In the genomic region with DNA sequence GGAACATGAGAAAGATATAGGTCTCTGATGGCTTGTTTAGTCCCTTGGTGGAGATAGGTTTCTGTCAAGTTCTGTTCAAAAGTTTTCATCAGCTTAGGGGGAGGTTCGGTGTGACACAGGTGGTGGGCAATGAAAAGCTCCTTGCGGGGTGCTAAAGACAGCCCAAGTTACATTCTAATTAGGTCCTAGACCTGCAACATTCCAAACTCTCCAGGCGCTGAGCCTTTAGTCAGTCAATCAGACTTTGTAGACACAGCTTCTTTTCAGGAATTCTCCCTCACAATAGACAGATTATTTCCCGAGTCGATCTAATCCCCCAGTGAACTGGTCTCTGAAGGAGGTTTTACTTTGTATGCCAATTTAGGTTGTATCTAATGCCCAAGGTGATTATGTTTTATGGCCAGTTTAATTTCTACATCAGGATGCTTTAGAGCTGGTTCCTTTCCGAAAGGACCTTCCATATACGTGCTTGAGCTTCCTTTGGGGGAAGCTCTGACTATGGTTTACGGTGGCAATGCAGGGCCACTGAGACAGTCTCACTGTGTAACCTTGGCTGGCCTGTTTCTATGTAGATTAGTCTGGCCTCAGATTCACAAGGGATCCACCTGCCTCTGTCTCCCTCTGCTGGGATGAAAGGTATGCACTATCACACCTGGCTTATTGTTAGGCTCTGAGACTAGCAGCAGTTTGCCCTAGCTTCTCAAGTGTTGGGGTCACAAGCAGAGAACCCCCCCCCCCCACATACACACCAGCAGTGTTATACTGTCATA, we compare ENCODE assay signal across 11 mouse cellular contexts. TPM values are rescaled to one million over a fixed set of nuclear protein-coding genes. Genes with fewer than 3 reads are reported as not detected.
A peak's percentile ranks its signal among the peaks of the same experiment; 100 is the strongest.
DNase-seq lines count a peak whose midpoint lies in the region; ATAC-seq and TF ChIP-seq lines count a peak whose summit lies in the region.
"Had no signal": no experiment of that assay in that cellular context is flagged by ENCODE, and none has a peak within 500 bp of the region (broad histone marks: within the 10 kb centered on the region; RNA-seq: fewer than 3 reads in every experiment).

No protein-coding gene starts in this region.

- no peak overlapping the region for H3K4me2 ChIP-seq in forebrain, embryonic 14.5 days (ENCODE audit: low read length)
- H3K4me2 ChIP-seq in forebrain, embryonic 16.5 days (ENCODE audit: low read length) = no peak overlapping the region

- peak; percentile 23; the same call in 1 of the 2 replicates for TF ChIP-seq CTCF in lung, adult 2 months (IDR thresholded peaks at IDR 0.05; ENCODE audit: insufficient read depth, low read length)

- no peaks in the 10 kb centered on the region for H3K9me3 ChIP-seq in forebrain, embryonic 14.5 days (replicated peaks; ENCODE audit: control insufficient read depth, low read length)
- H3K9me3 ChIP-seq in forebrain, embryonic 16.5 days (ENCODE audit: control insufficient read depth, low read length) = no peaks in the 10 kb centered on the region
- H3K9me3 ChIP-seq: G1E had no signal

- H3K36me3 ChIP-seq in forebrain, embryonic 14.5 days (ENCODE audit: control insufficient read depth, insufficient read depth, low read length) = no peaks in the 10 kb centered on the region
- no peaks in the 10 kb centered on the region for H3K36me3 ChIP-seq in forebrain, embryonic 16.5 days (ENCODE audit: control insufficient read depth, insufficient read depth)
- H3K36me3 ChIP-seq: G1E had no signal

- peak; percentile 14 for DNase-seq in forebrain, embryonic 14.5 days (ENCODE audit: low spot score)
- no peak for DNase-seq in lung, adult 2 months
- DNase-seq in lung, postnatal 10 days = no peak
- DNase-seq in R1 (ENCODE audit: low read depth, low spot score) = peak; percentile 98
- peak; percentile 66 for DNase-seq in naive thymus-derived CD4-positive, alpha-beta T cell, adult 2 months (ENCODE audit: low read depth)
- no peak for DNase-seq in adrenal gland, adult 2 months
- DNase-seq in MN1 (ENCODE audit: low spot score) = no peak
- DNase-seq: cerebellum, postnatal 36 days had no signal

- WGBS in forebrain, embryonic 14.5 days = 3% methylated on average over 8 of the region's 8 CpGs
- 3% methylated on average over 8 of the region's 8 CpGs for WGBS in forebrain, embryonic 16.5 days
- WGBS in lung, adult 2 months = 44% methylated on average over 8 of the region's 8 CpGs

- TF ChIP-seq POLR2A in lung, adult 2 months (IDR thresholded peaks at IDR 0.05; ENCODE audit: borderline replicate concordance, extremely low read depth, low read depth, low read length) = no peak

- H3K27me3 ChIP-seq in forebrain, embryonic 14.5 days (replicated peaks; ENCODE audit: control insufficient read depth, insufficient read depth, low read length) = no peaks in the 10 kb centered on the region
- no peaks in the 10 kb centered on the region for H3K27me3 ChIP-seq in forebrain, embryonic 16.5 days (replicated peaks; ENCODE audit: control insufficient read depth, insufficient read depth, low read length)

- H3K9ac ChIP-seq in forebrain, embryonic 14.5 days (ENCODE audit: low read length) = no peak overlapping the region
- no peak overlapping the region for H3K9ac ChIP-seq in forebrain, embryonic 16.5 days (replicated peaks; ENCODE audit: low read depth, low read length)

- H3K4me3 ChIP-seq in forebrain, embryonic 14.5 days (ENCODE audit: low read depth, low read length) = no peak overlapping the region
- H3K4me3 ChIP-seq in forebrain, embryonic 16.5 days (replicated peaks; ENCODE audit: low read length) = no peak overlapping the region
- no peak overlapping the region for H3K4me3 ChIP-seq in lung, adult 2 months (replicated peaks; ENCODE audit: extremely low read depth, low read depth, low read length)

- no peak for ATAC-seq in forebrain, embryonic 14.5 days
- ATAC-seq in forebrain, embryonic 16.5 days = no peak

- no peaks in the 10 kb centered on the region for H3K4me1 ChIP-seq in forebrain, embryonic 14.5 days (ENCODE audit: control insufficient read depth, insufficient read depth, low read length)
- no peaks in the 10 kb centered on the region for H3K4me1 ChIP-seq in forebrain, embryonic 16.5 days (replicated peaks; ENCODE audit: control insufficient read depth, insufficient read depth, low read length)
- no peaks in the 10 kb centered on the region for H3K4me1 ChIP-seq in lung, adult 2 months (ENCODE audit: control insufficient read depth, insufficient read depth, low read length)

- no peak overlapping the region for H3K27ac ChIP-seq in forebrain, embryonic 14.5 days (ENCODE audit: low read depth, low read length)
- no peak overlapping the region for H3K27ac ChIP-seq in forebrain, embryonic 16.5 days (ENCODE audit: low read length)

RNA-seq across cellular contexts. Expression of a gene that starts 11.1 kb away (rescaled TPM):
- 199 and 205 TPM in 2 replicates for polyA plus RNA-seq in forebrain, embryonic 14.5 days (2014; fragmentation: Nextera tagmentation; extraction: Ambion mirVana)
- 174 and 198 TPM in 2 replicates for polyA plus RNA-seq in forebrain, embryonic 16.5 days (2015; fragmentation: Nextera tagmentation; extraction: Ambion mirVana)
- polyA plus RNA-seq in lung, adult 2 months (2012; rRNA removed) = 137 and 157 TPM in 2 replicates
- 100 to 1,000 TPM; 177 to 196 TPM for total RNA-seq in adrenal gland, adult 2 months (2021)
- 138 and 142 TPM in 2 replicates for polyA plus RNA-seq in adrenal gland, adult 2 months (2012; rRNA removed)

RNA-seq across cellular contexts. Expression of a gene that starts 11.2 kb away (rescaled TPM):
- 154 and 165 TPM in 2 replicates for polyA plus RNA-seq in forebrain, embryonic 14.5 days (2014; fragmentation: Nextera tagmentation; extraction: Ambion mirVana)
- 188 and 191 TPM in 2 replicates for polyA plus RNA-seq in forebrain, embryonic 16.5 days (2015; fragmentation: Nextera tagmentation; extraction: Ambion mirVana)
- 12.3 and 15.1 TPM in 2 replicates for polyA plus RNA-seq in lung, adult 2 months (2012; rRNA removed)
- total RNA-seq in adrenal gland, adult 2 months (2021) = 100 to 1,000 TPM in 1 of 2 experiments, 10 to 100 TPM in 1; 89.5 to 103 TPM
- 3.5 and 5.7 TPM in 2 replicates for polyA plus RNA-seq in adrenal gland, adult 2 months (2012; rRNA removed)

RNA-seq across cellular contexts. Expression of a gene that starts 33.2 kb away (rescaled TPM):
- not detected in 2 replicates for polyA plus RNA-seq in forebrain, embryonic 14.5 days (2014; fragmentation: Nextera tagmentation; extraction: Ambion mirVana)
- polyA plus RNA-seq in forebrain, embryonic 16.5 days (2015; fragmentation: Nextera tagmentation; extraction: Ambion mirVana) = not detected in 2 replicates
- not detected in 2 replicates for polyA plus RNA-seq in lung, adult 2 months (2012; rRNA removed)
- total RNA-seq in adrenal gland, adult 2 months (2021) = 1 to 10 TPM in 1 of 2 experiments, not detected in 1; 1.2 TPM
- polyA plus RNA-seq in adrenal gland, adult 2 months (2012; rRNA removed) = 8.3 TPM in 1 of 2 replicates, not detected in the other
- total RNA-seq: G1E had no signal
- polyA plus RNA-seq: gonadal fat pad, adult 2 months had no signal

Comparison
In these comparisons a context has a peak if more than half of its experiments do, and no peak if none do; other contexts are left out.
1. DNase-seq: peak in forebrain, embryonic 14.5 days (single experiment), R1 (single experiment) and naive thymus-derived CD4-positive, alpha-beta T cell, adult 2 months (single experiment); none in lung, adult 2 months (single experiment), lung, postnatal 10 days (single experiment), adrenal gland, adult 2 months (single experiment) and MN1 (single experiment).